Mouse (Mus musculus) right cerebral cortex, adult 18-20 months (tissue): ENCODE measurements at regions not wholly inside any gene's neighbourhood (a gene's known extent, or its start where the extent isn't known, plus 50 kb on each side); places are given as distances from the start of the nearest gene placed in this dataset.

Experiments used
- DNase-seq: peaks from one replicate; pipeline ENCODE4 v3.0.0; 2022; ENCODE audit warnings: mixed read lengths

- DNase-seq = no peak
These were observed 249.6 kb downstream of the Cdk5rap2 start for GRCm38 (mm10) chr4:70160525-70161224.

GRCm38 (mm10) chr4:70160062-70160461 is 250.2 kb downstream of the Cdk5rap2 start:
- DNase-seq = no peak

GRCm38 (mm10) chr4:70153179-70153578 is 257.1 kb downstream of the Cdk5rap2 start:
- no peak for DNase-seq

GRCm38 (mm10) chr4:70109011-70109410 is 301.2 kb downstream of the Cdk5rap2 start:
- no peak for DNase-seq

GRCm38 (mm10) chr4:70105776-70106175 is 304.5 kb downstream of the Cdk5rap2 start:
- DNase-seq = no peak

GRCm38 (mm10) chr4:70097353-70097752 is 312.9 kb downstream of the Cdk5rap2 start:
- no peak for DNase-seq

GRCm38 (mm10) chr4:70078206-70078605 is 332.0 kb downstream of the Cdk5rap2 start:
- DNase-seq = no peak

- DNase-seq = no peak
These were observed 347.7 kb downstream of the Cdk5rap2 start for GRCm38 (mm10) chr4:70062516-70062915.

GRCm38 (mm10) chr4:70058831-70059544 is 351.3 kb downstream of the Cdk5rap2 start:
- DNase-seq = peak; percentile 78

- no peak for DNase-seq
These were observed 357.1 kb downstream of the Cdk5rap2 start for GRCm38 (mm10) chr4:70053136-70053535.

GRCm38 (mm10) chr4:70038241-70038640 is 372.0 kb downstream of the Cdk5rap2 start:
- peak; percentile 29 for DNase-seq

GRCm38 (mm10) chr4:70035912-70036311 is 374.3 kb downstream of the Cdk5rap2 start:
- DNase-seq = peak; percentile 22

GRCm38 (mm10) chr4:70032497-70032896 is 377.7 kb downstream of the Cdk5rap2 start:
- no peak for DNase-seq

GRCm38 (mm10) chr4:70026848-70027247 is 383.4 kb downstream of the Cdk5rap2 start:
- no peak for DNase-seq

- peak; percentile 13 for DNase-seq
These were observed 385.3 kb downstream of the Cdk5rap2 start for GRCm38 (mm10) chr4:70024838-70025376.

- no peak for DNase-seq
These were observed 389.3 kb downstream of the Cdk5rap2 start for GRCm38 (mm10) chr4:70020905-70021470.

- DNase-seq = no peak
These were observed 398.0 kb downstream of the Cdk5rap2 start for GRCm38 (mm10) chr4:70012220-70012580.

GRCm38 (mm10) chr4:70011491-70012219 is 398.6 kb downstream of the Cdk5rap2 start:
- no peak for DNase-seq

- peak; percentile 34 for DNase-seq
These were observed 399.8 kb downstream of the Cdk5rap2 start for GRCm38 (mm10) chr4:70010466-70010865.

- DNase-seq = no peak
These were observed 405.3 kb downstream of the Cdk5rap2 start for GRCm38 (mm10) chr4:70004966-70005365.

- no peak for DNase-seq
These were observed 417.0 kb downstream of the Cdk5rap2 start for GRCm38 (mm10) chr4:69993226-69993625.

- DNase-seq = no peak
These were observed 436.0 kb downstream of the Cdk5rap2 start for GRCm38 (mm10) chr4:69974208-69974607.

- DNase-seq = no peak
These were observed 436.7 kb downstream of the Cdk5rap2 start for GRCm38 (mm10) chr4:69973566-69973965.
